9 mouse cellular contexts compared by ENCODE assay signal in the genomic region with DNA sequence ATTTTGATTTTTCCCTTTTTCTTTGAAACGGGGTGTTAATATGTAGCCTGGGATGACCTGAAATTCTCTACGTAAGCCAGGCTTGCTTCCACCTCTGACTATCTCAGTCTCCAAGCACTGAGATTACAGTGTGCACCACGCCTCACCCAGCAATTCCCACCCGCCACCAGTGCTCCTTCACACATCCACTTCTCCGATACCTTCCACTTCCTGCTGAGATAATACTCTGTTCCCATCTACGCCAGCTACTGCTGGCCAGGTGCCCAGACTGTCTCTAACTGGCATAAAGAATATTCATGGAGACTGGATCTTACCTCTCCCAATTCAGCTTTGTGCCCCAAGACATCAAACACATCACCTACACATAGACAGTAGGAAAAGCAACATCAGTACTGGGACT. TPM values are rescaled to one million over a fixed set of nuclear protein-coding genes. Genes with fewer than 3 reads are reported as not detected.
DNase-seq lines count a peak whose midpoint lies in the region; ATAC-seq and TF ChIP-seq lines count a peak whose summit lies in the region.
"Had no signal": no experiment of that assay in that cellular context is flagged by ENCODE, and none has a peak within 500 bp of the region (broad histone marks: within the 10 kb centered on the region; RNA-seq: fewer than 3 reads in every experiment).

No protein-coding gene starts in this region.

- no peak overlapping the region for H3K4me2 ChIP-seq in forebrain, postnatal 0 days (ENCODE audit: low read depth)
- no peak overlapping the region for H3K4me2 ChIP-seq in forebrain, embryonic 15.5 days (replicated peaks)

- peaks cover 98% of the 10 kb centered on the region for H3K36me3 ChIP-seq in forebrain, postnatal 0 days (ENCODE audit: insufficient read depth)
- peaks cover 95% of the 10 kb centered on the region for H3K36me3 ChIP-seq in forebrain, embryonic 15.5 days

- H3K27me3 ChIP-seq in forebrain, postnatal 0 days (ENCODE audit: insufficient read depth, low read length) = no peaks in the 10 kb centered on the region
- no peaks in the 10 kb centered on the region for H3K27me3 ChIP-seq in forebrain, embryonic 15.5 days

- TF ChIP-seq POLR2A in brain, embryonic 14.5 days (IDR thresholded peaks at IDR 0.05; ENCODE audit: borderline replicate concordance, extremely low read depth, insufficient read depth, insufficient read length, poor library complexity, severe bottlenecking) = no peak

- no peak overlapping the region for H3K9ac ChIP-seq in forebrain, postnatal 0 days
- no peak overlapping the region for H3K9ac ChIP-seq in forebrain, embryonic 15.5 days (replicated peaks)
- H3K9ac ChIP-seq: liver, embryonic 14.5 days had no signal

- H3K4me1 ChIP-seq in forebrain, postnatal 0 days (ENCODE audit: insufficient read depth) = no peaks in the 10 kb centered on the region
- no peaks in the 10 kb centered on the region for H3K4me1 ChIP-seq in forebrain, embryonic 15.5 days

- peak; percentile 29 for DNase-seq in forebrain, postnatal 0 days
- peak; percentile 34 for DNase-seq in brain, embryonic 14.5 days (ENCODE audit: low read depth)
- peak; percentile 75 to 79 for DNase-seq in frontal cortex, postnatal 36 days (ENCODE audit: low spot score in 2 of 2)
- DNase-seq in right cerebral cortex, postnatal 10 days (ENCODE audit: low spot score in 2 of 2) = peak; percentile 76 to 79
- DNase-seq in adrenal gland, adult 8-10 months = no peak
- no peak for DNase-seq in urinary bladder, postnatal 4 days (ENCODE audit: low spot score in 2 of 2)
- DNase-seq in heart, adult 8-10 months (ENCODE audit: low spot score) = no peak

- H3K9me3 ChIP-seq in forebrain, postnatal 0 days (ENCODE audit: low read length) = no peaks in the 10 kb centered on the region
- H3K9me3 ChIP-seq in forebrain, embryonic 15.5 days = no peaks in the 10 kb centered on the region

- no peak overlapping the region for H3K4me3 ChIP-seq in forebrain, postnatal 0 days (ENCODE audit: low read depth, low read length)
- H3K4me3 ChIP-seq in forebrain, embryonic 15.5 days = no peak overlapping the region

- no peak for TF ChIP-seq CTCF in forebrain, postnatal 0 days (IDR thresholded peaks at IDR 0.05; ENCODE audit: low read depth)
- TF ChIP-seq CTCF in brain, embryonic 14.5 days (IDR thresholded peaks at IDR 0.05; ENCODE audit: borderline replicate concordance, extremely low read depth, insufficient read depth, insufficient read length) = no peak

- H3K27ac ChIP-seq in forebrain, postnatal 0 days (ENCODE audit: low read depth, low read length) = no peak overlapping the region
- no peak overlapping the region for H3K27ac ChIP-seq in forebrain, embryonic 15.5 days (replicated peaks)
- H3K27ac ChIP-seq: liver, embryonic 14.5 days had no signal

- 64% methylated on average over 6 of the region's 6 CpGs for WGBS in forebrain, postnatal 0 days
- WGBS in forebrain, embryonic 15.5 days = 59% methylated on average over 6 of the region's 6 CpGs

- ATAC-seq in forebrain, postnatal 0 days = no peak
- no peak for ATAC-seq in forebrain, embryonic 15.5 days (replicated peaks)

RNA-seq across cellular contexts. Expression of a gene that starts 14.7 kb away (rescaled TPM):
- total RNA-seq in forebrain, postnatal 0 days (2014; rRNA removed) = 54.7 and 77.9 TPM in 2 replicates
- polyA plus RNA-seq in forebrain, postnatal 0 days (2015; fragmentation: Nextera tagmentation; extraction: Ambion mirVana) = 4.8 and 6.2 TPM in 2 replicates
- polyA plus RNA-seq in forebrain, embryonic 15.5 days (2015; fragmentation: Nextera tagmentation; extraction: Ambion mirVana) = 10.6 and 14.4 TPM in 2 replicates
- 71.0 and 80.8 TPM in 2 replicates for polyA plus RNA-seq in brain, embryonic 14.5 days (2012; rRNA removed)
- total RNA-seq in adrenal gland, adult 8-10 months (2022) = 10 to 100 TPM; 31.6 to 63.7 (median 46.1) TPM
- total RNA-seq in heart, adult 8-10 months (2022) = 10 to 100 TPM; 14.5 to 17.8 (median 15.8) TPM

RNA-seq across cellular contexts. Expression of a gene that starts 35.7 kb away (rescaled TPM):
- 1.1 and 1.7 TPM in 2 replicates for total RNA-seq in forebrain, postnatal 0 days (2014; rRNA removed)
- 1.6 and 1.7 TPM in 2 replicates for polyA plus RNA-seq in forebrain, postnatal 0 days (2015; fragmentation: Nextera tagmentation; extraction: Ambion mirVana)
- polyA plus RNA-seq in forebrain, embryonic 15.5 days (2015; fragmentation: Nextera tagmentation; extraction: Ambion mirVana) = 0.73 and 0.82 TPM in 2 replicates
- 0.45 and 0.93 TPM in 2 replicates for polyA plus RNA-seq in brain, embryonic 14.5 days (2012; rRNA removed)
- 10 to 100 TPM in 2 of 4 experiments, 1 to 10 TPM in 2; 6.7 to 13.4 (median 10.1) TPM for total RNA-seq in adrenal gland, adult 8-10 months (2022)
- total RNA-seq in heart, adult 8-10 months (2022) = 1 to 10 TPM; 2.8 to 4.3 (median 3.1) TPM

RNA-seq across cellular contexts. Expression of a gene that starts 49.9 kb away (rescaled TPM):
- 43.9 and 59.8 TPM in 2 replicates for total RNA-seq in forebrain, postnatal 0 days (2014; rRNA removed)
- 73.4 and 78.2 TPM in 2 replicates for polyA plus RNA-seq in forebrain, postnatal 0 days (2015; fragmentation: Nextera tagmentation; extraction: Ambion mirVana)
- polyA plus RNA-seq in forebrain, embryonic 15.5 days (2015; fragmentation: Nextera tagmentation; extraction: Ambion mirVana) = 147 TPM in 2 replicates
- 93.7 and 115 TPM in 2 replicates for polyA plus RNA-seq in brain, embryonic 14.5 days (2012; rRNA removed)
- total RNA-seq in adrenal gland, adult 8-10 months (2022) = 100 to 1,000 TPM; 131 to 171 (median 149) TPM
- 10 to 100 TPM; 38.8 to 56.6 (median 46.9) TPM for total RNA-seq in heart, adult 8-10 months (2022)

Comparison
In these comparisons a context has a peak if more than half of its experiments do, and no peak if none do; other contexts are left out.
1. DNase-seq: peak in forebrain, postnatal 0 days (single experiment), brain, embryonic 14.5 days (single experiment), frontal cortex, postnatal 36 days (2 of 2) and right cerebral cortex, postnatal 10 days (2 of 2); none in adrenal gland, adult 8-10 months (single experiment), urinary bladder, postnatal 4 days (0 of 2) and heart, adult 8-10 months (single experiment).